Mouse (Mus musculus): ENCODE measurements around the gene Gmnc. TPM values are rescaled to one million over a fixed set of nuclear protein-coding genes. Genes with fewer than 3 reads are reported as not detected.

The Gmnc gene
- total and polyA plus RNA-seq, 3 experiments: not detected

- Histone ChIP-seq H3K27ac (ENCODE audit: insufficient read depth, low read depth) (no peak overlapping the region), H3K9me3 (replicated peaks; ENCODE audit: low read length) (no peaks in the 10 kb centered on the region), H3K4me2 (ENCODE audit: insufficient read depth, low read depth, poor library complexity, severe bottlenecking) (no peak overlapping the region), H3K79me2 (replicated peaks; ENCODE audit: control insufficient read depth, extremely low read depth, insufficient read depth, poor library complexity, severe bottlenecking) (no peaks in the 10 kb centered on the region), H3K4me3 (replicated peaks in 1 of 3; ENCODE audit: low read depth in 2 of 3, low read length in 2 of 3, poor library complexity in 1 of 3) (no peak overlapping the region), H3K36me3 (replicated peaks in 1 of 2; ENCODE audit: control insufficient read depth in 1 of 2, insufficient read depth in 1 of 2, low read length in 1 of 2) (no peaks in the 10 kb centered on the region), H3K27me3 (replicated peaks) (no peaks in the 10 kb centered on the region), H3K9ac (ENCODE audit: insufficient read depth, low read depth) (no peak overlapping the region), H3K4me1 (ENCODE audit: control insufficient read depth in 1 of 2, insufficient read depth in 2 of 2) (peaks cover 0 to 3% of the 10 kb centered on the region in 2 experiments; a peak in 1 of 4 replicates)
- no peak for TF ChIP-seq MAZ (IDR thresholded peaks at IDR 0.05; ENCODE audit: low read depth, low read length)
- TF ChIP-seq MAFK (IDR thresholded peaks at IDR 0.05; ENCODE audit: insufficient replicate concordance, low read length): peak; percentile 98
- dilution Hi-C loops (cut with MboI; ENCODE audit: extremely low pct_ligation_motif_present, extremely low pct_unique_long_range_greater_than_20kb, low sequenced_read_pairs): no loop called here
- no peak for DNase-seq (ENCODE audit: extremely low read depth)
- in situ Hi-C loops (cut with MboI; ENCODE audit: low pct_ligation_motif_present, low pct_unique_long_range_greater_than_20kb, low sequenced_read_pairs): loop anchor here (25.0 kb wide), 2 partner anchors 149 to 474 kb away; no protein-coding TSS in a partner anchor
These were observed 3.3 kb downstream of the Gmnc start for GRCm38 (mm10) chr16:26988188-26988587.

DNA sequence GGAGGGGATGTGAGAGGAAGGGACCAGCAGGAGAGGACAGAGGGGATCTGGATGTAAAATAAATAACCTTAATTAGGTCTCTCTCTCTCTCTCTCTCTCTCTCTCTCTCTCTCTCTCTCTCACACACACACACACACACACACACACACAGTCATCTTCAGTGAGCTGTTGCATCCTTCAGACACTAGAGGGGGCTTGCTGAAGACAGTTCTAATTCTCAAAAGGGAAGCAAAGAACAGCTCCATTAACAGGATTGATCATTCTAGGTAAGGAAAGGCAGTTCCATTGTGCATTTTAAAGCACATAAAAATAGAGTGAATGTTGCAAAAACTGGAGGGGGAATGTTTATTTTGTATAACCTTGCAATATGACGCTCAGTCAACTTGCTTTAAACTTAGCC is 5.7 kb downstream of the Gmnc start:
- Histone ChIP-seq H3K9me3 (replicated peaks; ENCODE audit: low read length) (no peaks in the 10 kb centered on the region), H3K4me3 (replicated peaks in 1 of 3; ENCODE audit: low read depth in 2 of 3, low read length in 2 of 3, poor library complexity in 1 of 3) (no peak overlapping the region), H3K9ac (ENCODE audit: insufficient read depth, low read depth) (no peak overlapping the region), H3K27ac (ENCODE audit: insufficient read depth, low read depth) (no peak overlapping the region), H3K4me2 (ENCODE audit: insufficient read depth, low read depth, poor library complexity, severe bottlenecking) (no peak overlapping the region), H3K27me3 (replicated peaks) (no peaks in the 10 kb centered on the region), H3K4me1 (ENCODE audit: control insufficient read depth in 1 of 2, insufficient read depth in 2 of 2) (peaks cover 0 to 3% of the 10 kb centered on the region in 2 experiments; a peak in 1 of 4 replicates), H3K79me2 (replicated peaks; ENCODE audit: control insufficient read depth, extremely low read depth, insufficient read depth, poor library complexity, severe bottlenecking) (no peaks in the 10 kb centered on the region), H3K36me3 (replicated peaks in 1 of 2; ENCODE audit: control insufficient read depth in 1 of 2, insufficient read depth in 1 of 2, low read length in 1 of 2) (no peaks in the 10 kb centered on the region)
- DNase-seq (ENCODE audit: extremely low read depth): peak; percentile 67
- in situ Hi-C loops (cut with MboI; ENCODE audit: low pct_ligation_motif_present, low pct_unique_long_range_greater_than_20kb, low sequenced_read_pairs) (loop anchor here (25.0 kb wide), 2 partner anchors 152 to 477 kb away; no protein-coding TSS in a partner anchor), dilution Hi-C loops (cut with MboI; ENCODE audit: extremely low pct_ligation_motif_present, extremely low pct_unique_long_range_greater_than_20kb, low sequenced_read_pairs) (no loop called here)
- TF ChIP-seq RAD21 (IDR thresholded peaks at IDR 0.05; ENCODE audit: low read depth, low read length) (peak; percentile 54), CTCF (conservative IDR thresholded peaks at IDR 0.05 in 1 of 2, IDR thresholded peaks at IDR 0.05 in 1 of 2; ENCODE audit: low read depth in 2 of 2, low read length in 2 of 2) (peak in 1 of 2 experiments; percentile 80; a peak in 3 of 4 replicates), BHLHE40 (IDR thresholded peaks at IDR 0.05; ENCODE audit: low read depth, low read length) (no peak), POLR2AphosphoS2 (IDR thresholded peaks at IDR 0.05; ENCODE audit: low read depth, low read length) (no peak), RCOR1 (conservative IDR thresholded peaks at IDR 0.05; ENCODE audit: low read depth, low read length) (no peak), USF2 (conservative IDR thresholded peaks at IDR 0.05; ENCODE audit: low read depth, low read length) (no peak), KAT2A (IDR thresholded peaks at IDR 0.05; ENCODE audit: insufficient replicate concordance, low read length) (no peak), SMC3 (IDR thresholded peaks at IDR 0.05; ENCODE audit: low read depth, low read length) (peak; percentile 87), ZC3H11A (IDR thresholded peaks at IDR 0.05; ENCODE audit: low read depth, low read length) (0 out of 2 replicates have a peak, but pooled peaks have one; percentile 14)

DNA sequence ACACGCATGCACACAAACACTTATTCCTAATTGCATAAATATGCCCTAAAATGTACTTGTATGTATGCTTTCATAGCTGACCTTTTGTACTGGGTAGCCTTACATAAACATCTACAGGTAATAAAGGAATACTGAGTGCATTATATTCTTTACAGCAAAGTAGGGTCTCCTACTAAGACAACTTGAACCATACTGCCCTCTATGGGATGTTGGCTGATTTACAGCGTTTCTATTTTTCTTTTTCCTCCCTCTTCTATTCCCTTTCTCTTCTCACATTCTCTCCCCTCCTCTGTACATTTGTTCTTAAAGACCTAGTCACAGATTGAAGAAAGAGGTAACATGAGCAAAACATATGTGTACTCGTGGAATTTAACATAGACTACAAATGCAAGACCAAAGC is 9.3 kb downstream of the Gmnc start:
- H3K9me3 ChIP-seq (replicated peaks; ENCODE audit: low read length): no peaks in the 10 kb centered on the region
- peaks cover 0 to 7% of the 10 kb centered on the region in 2 experiments; a peak in 2 of 4 replicates for H3K4me1 ChIP-seq (ENCODE audit: control insufficient read depth in 1 of 2, insufficient read depth in 2 of 2)
- in situ Hi-C loops (cut with MboI; ENCODE audit: low pct_ligation_motif_present, low pct_unique_long_range_greater_than_20kb, low sequenced_read_pairs): loop anchor here (25.0 kb wide), 2 partner anchors 155 to 480 kb away; no protein-coding TSS in a partner anchor
- no peak overlapping the region; the same call in 1 of the 2 replicates for H3K4me2 ChIP-seq (ENCODE audit: insufficient read depth, low read depth, poor library complexity, severe bottlenecking)
- dilution Hi-C loops (cut with MboI; ENCODE audit: extremely low pct_ligation_motif_present, extremely low pct_unique_long_range_greater_than_20kb, low sequenced_read_pairs): no loop called here
- no peaks in the 10 kb centered on the region for H3K27me3 ChIP-seq (replicated peaks)
- TF ChIP-seq MYC (IDR thresholded peaks at IDR 0.05; ENCODE audit: low read depth, low read length) (no peak), KAT2A (IDR thresholded peaks at IDR 0.05; ENCODE audit: insufficient replicate concordance, low read length) (no peak), UBTF (IDR thresholded peaks at IDR 0.05; ENCODE audit: low read depth, low read length) (no peak), CHD1 (IDR thresholded peaks at IDR 0.05; ENCODE audit: low read depth, low read length) (no peak), CTCF (conservative IDR thresholded peaks at IDR 0.05 in 1 of 2, IDR thresholded peaks at IDR 0.05 in 1 of 2; ENCODE audit: low read depth in 2 of 2, low read length in 2 of 2) (peak; percentile 54 to 78; a peak in 3 of 4 replicates), MAX (IDR thresholded peaks at IDR 0.05; ENCODE audit: low read length) (no peak), CHD2 (IDR thresholded peaks at IDR 0.05; ENCODE audit: low read length) (no peak), SMC3 (IDR thresholded peaks at IDR 0.05; ENCODE audit: low read depth, low read length) (peak; percentile 30), RAD21 (IDR thresholded peaks at IDR 0.05; ENCODE audit: low read depth, low read length) (peak; percentile 73), USF1 (IDR thresholded peaks at IDR 0.05; ENCODE audit: low read depth, low read length) (no peak), E2F4 (IDR thresholded peaks at IDR 0.05; ENCODE audit: insufficient replicate concordance, low read depth, low read length) (no peak), ELF1 (IDR thresholded peaks at IDR 0.05; ENCODE audit: low read depth, low read length) (no peak)
- H3K36me3 ChIP-seq (replicated peaks in 1 of 2; ENCODE audit: control insufficient read depth in 1 of 2, insufficient read depth in 1 of 2, low read length in 1 of 2): no peaks in the 10 kb centered on the region
- peak; percentile 53 for DNase-seq (ENCODE audit: extremely low read depth)
- no peaks in the 10 kb centered on the region for H3K79me2 ChIP-seq (replicated peaks; ENCODE audit: control insufficient read depth, extremely low read depth, insufficient read depth, poor library complexity, severe bottlenecking)
- H3K9ac ChIP-seq (ENCODE audit: insufficient read depth, low read depth): no peak overlapping the region
- no peak overlapping the region for H3K4me3 ChIP-seq (replicated peaks in 1 of 3; ENCODE audit: low read depth in 2 of 3, low read length in 2 of 3, poor library complexity in 1 of 3)
- no peak overlapping the region for H3K27ac ChIP-seq (ENCODE audit: insufficient read depth, low read depth)
